Mouse (Mus musculus) intestine, embryonic 16.5 days (tissue): ENCODE measurements around the gene Grip2. TPM values are rescaled to one million over a fixed set of nuclear protein-coding genes. Genes with fewer than 3 reads are reported as not detected.
A peak's percentile ranks its signal among the peaks of the same experiment; 100 is the strongest.

Experiments
- ATAC-seq: fragments of 200-750 bp; cut with Nextera tagmentation; 2 replicates; pipeline ENCODE4 v1.8.0; 2017; ENCODE audit warnings: moderate TSS enrichment, moderate library complexity
- H3K27ac ChIP-seq: fragments of 300-500 bp; sonication (generic); 2 replicates; pipeline ENCODE4 v1.5.1; 2014; ENCODE audit warnings: mild to moderate bottlenecking, low read length
- H3K27me3 ChIP-seq: fragments of 300-500 bp; sonication (generic); replicated peaks from 2 replicates; pipeline ENCODE4 v1.6.1; 2014; ENCODE audit warnings: low read length, control low read depth, mixed read lengths; ENCODE audit not compliant: control insufficient read depth, insufficient read depth
- H3K36me3 ChIP-seq: fragments of 300-500 bp; sonication (generic); 2 replicates; pipeline ENCODE4 v1.6.1; 2014; ENCODE audit warnings: low read length, control low read depth; ENCODE audit not compliant: control insufficient read depth, insufficient read depth
- H3K4me1 ChIP-seq: fragments of 300-500 bp; sonication (generic); 2 replicates; pipeline ENCODE4 v1.6.1; 2014; ENCODE audit warnings: low read length, control low read depth, mixed read lengths; ENCODE audit not compliant: control insufficient read depth, insufficient read depth
- H3K4me2 ChIP-seq: fragments of 300-500 bp; sonication (generic); 2 replicates; pipeline ENCODE4 v1.6.1; 2014; ENCODE audit warnings: low read depth, low read length, control low read depth
- H3K4me3 ChIP-seq: fragments of 300-500 bp; sonication (generic); 2 replicates; pipeline ENCODE4 v1.5.1; 2014; ENCODE audit warnings: mild to moderate bottlenecking, low read length
- H3K9ac ChIP-seq: fragments of 300-500 bp; sonication (generic); 2 replicates; pipeline ENCODE4 v1.6.1; 2014; ENCODE audit warnings: low read depth, low read length
- H3K9me3 ChIP-seq: fragments of 300-500 bp; sonication (generic); 2 replicates; pipeline ENCODE4 v1.6.1; 2016; ENCODE audit warnings: low read length, control low read depth; ENCODE audit not compliant: control insufficient read depth
- WGBS: fragments of 180-500 bp; shearing (Covaris S2); extraction: QIAGEN DNeasy Blood & Tissue Kit; methylation state at CpG from one replicate; pipeline ENCODE4 v1.1.7; 2014; 5-methylcytosine and 5-hydroxymethylcytosine counted together
- polyA plus RNA-seq: library from polyadenylated mRNA; unstranded; fragments of >200 nt; fragmentation: Nextera tagmentation; extraction: Ambion mirVana; gene quantifications from 2 replicates; pipeline ENCODE4 v1.2.1, GENCODE M21; 2015

Gene Grip2
- 0.45 and 0.53 TPM in 2 replicates for polyA plus RNA-seq

- H3K4me1 ChIP-seq = no peaks in the 10 kb centered on the region
- no peak for ATAC-seq
- no peak within 1 kb of the TSS for H3K27ac ChIP-seq
- WGBS = 54% methylated on average over 9 of the region's 11 CpGs
- no peaks in the 10 kb centered on the region for H3K36me3 ChIP-seq
- H3K9me3 ChIP-seq = no peaks in the 10 kb centered on the region
- H3K4me2 ChIP-seq = no peak within 1 kb of the TSS
- no peak within 1 kb of the TSS for H3K4me3 ChIP-seq
- H3K27me3 ChIP-seq = peaks cover 9% of the 10 kb centered on the region; the same call in 1 of the 2 replicates
- no peak within 1 kb of the TSS for H3K9ac ChIP-seq
Observed at GRCm38 (mm10) chr6:91827016-91827570, at the start of gene Grip2. Gene Grip2 (minus strand): TSS chr6:91827250.

DNA sequence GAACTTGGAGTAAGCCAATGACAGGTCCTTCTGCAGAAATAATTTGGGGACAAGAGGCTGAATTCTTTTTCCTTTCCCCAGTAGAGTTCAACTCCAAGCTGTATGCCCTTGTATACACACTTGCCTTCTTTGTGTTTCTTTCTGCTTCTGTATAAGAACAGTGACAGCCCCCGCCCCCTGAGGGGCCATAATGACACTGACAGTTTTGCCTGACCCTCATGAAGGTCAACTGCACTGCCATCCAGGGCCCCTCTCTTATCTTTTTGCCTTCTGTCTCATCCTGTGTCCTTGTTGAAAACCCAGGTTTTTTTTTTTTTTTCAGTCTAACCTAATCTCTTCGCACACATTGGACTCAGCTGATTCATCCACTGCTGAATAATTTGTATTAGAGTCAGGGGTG, 45.7 kb upstream of the Grip2 start:
- Histone ChIP-seq H3K4me2 (no peak overlapping the region), H3K9me3 (no peaks in the 10 kb centered on the region), H3K9ac (no peak overlapping the region), H3K27ac (no peak overlapping the region), H3K36me3 (no peaks in the 10 kb centered on the region), H3K4me1 (no peaks in the 10 kb centered on the region), H3K27me3 (no peaks in the 10 kb centered on the region), H3K4me3 (no peak overlapping the region)
- WGBS = 55% methylated on average over 2 of the region's 2 CpGs
- ATAC-seq = no peak

DNA sequence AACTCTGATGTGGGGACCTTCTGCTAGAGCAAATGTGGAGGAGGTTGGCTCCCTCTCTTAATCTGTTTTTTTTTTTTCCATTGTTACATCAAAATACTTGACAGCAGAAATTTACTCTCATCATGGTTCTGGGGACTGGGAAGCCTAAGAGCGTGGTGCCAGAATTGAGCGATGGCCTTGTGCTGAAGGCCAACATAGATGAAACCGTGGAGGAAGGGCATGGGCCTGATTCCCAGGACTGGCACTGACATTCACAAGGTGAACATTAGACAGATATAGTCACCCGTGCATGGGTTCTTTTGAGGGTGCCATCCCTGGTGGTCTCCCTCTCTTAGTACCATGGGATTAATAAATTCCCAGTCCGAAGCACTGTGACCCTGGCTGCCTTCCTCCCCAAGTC, 41.0 kb upstream of the Grip2 start:
- no peak overlapping the region for H3K4me3 ChIP-seq
- no peak for ATAC-seq
- WGBS = 83% methylated on average over 5 of the region's 5 CpGs
- no peaks in the 10 kb centered on the region for H3K4me1 ChIP-seq
- no peak overlapping the region for H3K27ac ChIP-seq
- H3K36me3 ChIP-seq = no peaks in the 10 kb centered on the region
- no peak overlapping the region for H3K4me2 ChIP-seq
- H3K9me3 ChIP-seq = no peaks in the 10 kb centered on the region
- no peaks in the 10 kb centered on the region for H3K27me3 ChIP-seq
- no peak overlapping the region for H3K9ac ChIP-seq

DNA sequence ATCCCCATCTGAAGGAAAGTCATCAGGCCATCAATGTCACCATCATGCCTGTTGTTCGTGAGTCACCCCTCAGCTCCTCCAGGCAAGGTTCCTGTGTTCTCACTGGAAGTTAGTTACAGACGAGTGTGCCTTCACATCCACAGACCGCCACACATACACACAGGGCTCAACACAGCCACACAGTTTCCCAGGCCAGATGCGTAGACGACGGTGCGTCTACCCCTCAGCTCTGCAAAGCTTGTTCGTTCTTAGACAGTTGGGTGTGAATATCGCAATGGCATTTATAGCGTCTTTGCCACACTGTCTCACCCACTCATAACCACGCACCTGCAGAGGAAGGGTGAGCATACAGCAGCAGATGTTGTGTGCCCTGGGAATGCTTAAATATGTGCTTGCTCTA, 38.6 kb upstream of the Grip2 start:
- Histone ChIP-seq H3K27ac (no peak overlapping the region), H3K27me3 (no peaks in the 10 kb centered on the region), H3K4me3 (no peak overlapping the region), H3K4me2 (no peak overlapping the region), H3K36me3 (no peaks in the 10 kb centered on the region), H3K9ac (no peak overlapping the region), H3K4me1 (no peaks in the 10 kb centered on the region), H3K9me3 (no peaks in the 10 kb centered on the region)
- no peak for ATAC-seq
- WGBS = 82% methylated on average over 11 of the region's 11 CpGs

- WGBS = 73% methylated on average over 5 of the region's 5 CpGs
- H3K9ac ChIP-seq = no peak overlapping the region
- H3K4me3 ChIP-seq = no peak overlapping the region
- H3K27ac ChIP-seq = no peak overlapping the region
- H3K27me3 ChIP-seq = no peaks in the 10 kb centered on the region
- no peak overlapping the region for H3K4me2 ChIP-seq
- H3K9me3 ChIP-seq = no peaks in the 10 kb centered on the region
- H3K4me1 ChIP-seq = no peaks in the 10 kb centered on the region
- H3K36me3 ChIP-seq = no peaks in the 10 kb centered on the region
- no peak for ATAC-seq
Observed at GRCm38 (mm10) chr6:91864595-91864994, 37.5 kb upstream of the Grip2 start.

DNA sequence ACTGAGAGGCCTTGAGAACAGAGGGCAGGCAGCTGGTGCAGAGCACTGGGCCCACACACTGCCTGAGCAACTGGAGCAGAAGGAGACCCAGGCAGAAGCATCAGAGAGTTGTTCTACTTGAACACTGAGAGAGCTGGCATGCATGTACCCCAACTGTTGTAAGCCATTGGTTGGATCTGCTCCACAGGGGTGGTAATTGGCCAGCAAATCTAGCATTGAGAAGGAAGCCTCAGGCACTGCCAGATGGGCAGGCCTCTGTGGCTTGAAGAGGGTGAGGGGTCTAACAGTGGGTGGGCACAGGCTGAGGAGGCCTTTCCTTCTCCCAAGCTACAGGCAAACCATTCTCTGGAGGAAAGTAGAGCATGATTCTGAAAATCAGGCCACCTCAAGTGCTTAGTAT, 35.8 kb upstream of the Grip2 start:
- H3K4me3 ChIP-seq = no peak overlapping the region
- no peak overlapping the region for H3K4me2 ChIP-seq
- no peaks in the 10 kb centered on the region for H3K9me3 ChIP-seq
- H3K27ac ChIP-seq = no peak overlapping the region
- ATAC-seq = no peak
- no peaks in the 10 kb centered on the region for H3K4me1 ChIP-seq
- H3K9ac ChIP-seq = no peak overlapping the region
- no peaks in the 10 kb centered on the region for H3K36me3 ChIP-seq
- H3K27me3 ChIP-seq = no peaks in the 10 kb centered on the region

DNA sequence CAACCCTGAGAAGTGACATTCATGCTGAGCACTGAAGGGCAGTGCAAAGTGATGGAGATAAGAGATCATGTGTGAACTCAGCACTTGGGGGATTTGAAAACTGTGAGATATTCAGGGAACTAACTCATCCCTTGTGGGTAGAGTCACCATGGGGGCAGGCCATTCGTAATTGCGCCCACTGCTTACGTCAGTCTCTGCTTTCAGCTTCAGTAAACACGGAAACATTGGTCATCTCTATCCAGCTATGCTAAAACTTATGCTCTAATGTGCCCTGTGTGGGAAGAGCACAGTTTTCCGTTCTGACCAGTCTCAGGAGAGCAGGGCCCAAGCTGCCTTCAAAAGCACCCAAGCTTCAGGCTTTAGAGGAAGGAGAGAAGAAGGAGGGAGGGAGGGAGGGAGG, 31.3 kb upstream of the Grip2 start:
- ATAC-seq = no peak
- no peak overlapping the region for H3K4me3 ChIP-seq
- no peaks in the 10 kb centered on the region for H3K27me3 ChIP-seq
- H3K4me2 ChIP-seq = no peak overlapping the region
- no peaks in the 10 kb centered on the region for H3K4me1 ChIP-seq
- no peaks in the 10 kb centered on the region for H3K36me3 ChIP-seq
- no peak overlapping the region for H3K9ac ChIP-seq
- H3K9me3 ChIP-seq = no peaks in the 10 kb centered on the region
- 65% methylated on average over 5 of the region's 5 CpGs for WGBS
- H3K27ac ChIP-seq = no peak overlapping the region

DNA sequence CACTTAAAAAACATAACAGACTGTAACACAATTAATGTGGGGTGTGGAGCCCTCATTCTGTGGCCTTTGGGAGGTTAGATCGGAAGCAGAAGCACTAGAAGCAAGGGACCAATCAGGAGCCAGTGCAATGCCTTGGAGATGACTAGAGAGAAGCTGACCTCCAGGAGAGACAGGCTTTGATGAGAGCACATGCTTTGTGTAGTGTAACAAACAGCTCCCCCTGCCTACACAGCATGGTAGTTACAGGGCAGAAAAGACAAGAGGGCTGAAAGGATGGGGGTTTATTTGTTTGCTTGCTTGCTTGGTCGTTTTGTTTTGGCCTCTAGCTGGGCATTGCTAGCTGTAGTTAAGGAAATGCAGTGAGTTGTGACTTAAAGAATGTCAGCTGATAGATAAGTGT, 25.5 kb upstream of the Grip2 start:
- Histone ChIP-seq H3K4me1 (no peaks in the 10 kb centered on the region), H3K27ac (no peak overlapping the region), H3K9me3 (no peaks in the 10 kb centered on the region), H3K36me3 (no peaks in the 10 kb centered on the region), H3K4me2 (no peak overlapping the region), H3K4me3 (no peak overlapping the region), H3K9ac (no peak overlapping the region), H3K27me3 (no peaks in the 10 kb centered on the region; the same call in 1 of the 2 replicates)
- WGBS = 7% methylated on average over 2 of the region's 2 CpGs
- ATAC-seq = no peak

DNA sequence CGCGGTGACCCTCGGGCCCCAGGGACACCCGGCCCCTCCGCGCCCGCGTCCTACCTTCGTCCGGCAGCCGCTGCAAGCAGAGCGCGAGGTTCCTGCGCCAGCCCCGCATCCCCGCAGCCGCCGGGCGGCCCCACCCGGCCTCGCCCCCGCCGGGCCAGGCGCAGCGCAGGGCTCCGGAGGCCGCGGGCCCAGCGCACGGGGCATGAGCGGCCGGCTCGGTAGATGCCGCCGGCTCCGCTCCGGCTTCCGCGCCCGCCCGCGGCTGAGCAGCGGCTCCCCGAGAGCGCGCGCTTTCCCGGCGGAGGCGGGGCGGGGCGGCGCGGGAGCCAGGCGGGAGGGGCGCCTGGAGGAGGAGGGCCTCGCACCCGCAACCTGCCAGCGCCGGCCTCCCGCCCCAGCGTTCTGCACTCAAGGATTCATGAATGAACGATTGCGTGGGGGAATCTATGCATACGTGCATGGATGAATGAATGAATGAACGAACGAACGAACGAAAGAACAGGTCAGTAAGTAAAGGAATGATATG, 16.6 kb upstream of the Grip2 start:
- Histone ChIP-seq H3K4me1 (peaks cover 8% of the 10 kb centered on the region), H3K36me3 (no peaks in the 10 kb centered on the region), H3K9me3 (no peaks in the 10 kb centered on the region), H3K9ac (no peak overlapping the region), H3K4me3 (peak overlapping the region; percentile 48), H3K4me2 (peak overlapping the region; percentile 84), H3K27me3 (peaks cover 61% of the 10 kb centered on the region), H3K27ac (no peak overlapping the region)
- 4% methylated on average over 66 of the region's 69 CpGs for WGBS
- ATAC-seq = peak; percentile 42; the same call in 1 of the 2 replicates
